Mouse (Mus musculus) brown adipose tissue, adult 24 weeks (tissue): ENCODE measurements around the gene Adcy9. TPM values are rescaled to one million over a fixed set of nuclear protein-coding genes. Genes with fewer than 3 reads are reported as not detected.

Experiments used
- H3K27ac ChIP-seq: fragments of 200-500 bp; replicated peaks from 2 replicates; pipeline ENCODE4 v1.5.1; 2012; ENCODE audit warnings: low read depth, mild to moderate bottlenecking, low read length
- H3K4me1 ChIP-seq: fragments of 200-500 bp; 2 replicates; pipeline ENCODE4 v1.6.1; 2012; ENCODE audit warnings: low read length, mixed read lengths; ENCODE audit not compliant: control insufficient read depth, insufficient read depth, insufficient read length
- H3K4me3 ChIP-seq: fragments of 200-500 bp; 2 replicates; pipeline ENCODE4 v1.5.1; 2012; ENCODE audit warnings: low read depth, mild to moderate bottlenecking, low read length, moderate library complexity; ENCODE audit not compliant: insufficient read depth
- polyA plus RNA-seq: library from polyadenylated mRNA; stranded (reverse); fragments of >200 nt; gene quantifications from 2 replicates; pipeline ENCODE4 v1.2.4, GENCODE M21; 2012; ENCODE audit not compliant: missing spikeins, insufficient read depth, insufficient read length

The Adcy9 gene
- polyA plus RNA-seq, 1 experiment = 6.3 TPM

GRCm38 (mm10) chr16:4407536-4407935 lies 12.8 kb downstream of the Adcy9 start:
- Histone ChIP-seq H3K27ac (no peak overlapping the region), H3K4me3 (no peak overlapping the region), H3K4me1 (peaks cover 21% of the 10 kb centered on the region)

- no peak overlapping the region for H3K27ac ChIP-seq
- peaks cover 16% of the 10 kb centered on the region for H3K4me1 ChIP-seq
These were observed 13.6 kb downstream of the Adcy9 start for GRCm38 (mm10) chr16:4406706-4407105.

GRCm38 (mm10) chr16:4406047-4406586 lies 14.2 kb downstream of the Adcy9 start:
- Histone ChIP-seq H3K4me1 (peaks cover 19% of the 10 kb centered on the region), H3K4me3 (no peak overlapping the region), H3K27ac (no peak overlapping the region)

More at GRCm38 (mm10) chr16:4406706-4407105, 13.6 kb downstream of the Adcy9 start:
- no peak overlapping the region for H3K4me3 ChIP-seq

- Histone ChIP-seq H3K4me3 (no peak overlapping the region), H3K27ac (peak overlapping the region; percentile 46; the same call in 1 of the 2 replicates), H3K4me1 (peaks cover 27% of the 10 kb centered on the region)
These were observed 15.2 kb downstream of the Adcy9 start for GRCm38 (mm10) chr16:4404933-4405761.

GRCm38 (mm10) chr16:4401109-4401508 lies 19.2 kb downstream of the Adcy9 start:
- Histone ChIP-seq H3K4me1 (peaks cover 32% of the 10 kb centered on the region), H3K27ac (no peak overlapping the region; the same call in 1 of the 2 replicates), H3K4me3 (no peak overlapping the region)

- H3K4me1 ChIP-seq = peaks cover 30% of the 10 kb centered on the region
- peak overlapping the region; percentile 41; the same call in 1 of the 2 replicates for H3K27ac ChIP-seq
- no peak overlapping the region for H3K4me3 ChIP-seq
These were observed 20.7 kb downstream of the Adcy9 start for GRCm38 (mm10) chr16:4399471-4400223.

- Histone ChIP-seq H3K27ac (no peak overlapping the region), H3K4me1 (peaks cover 26% of the 10 kb centered on the region), H3K4me3 (no peak overlapping the region)
These were observed 21.5 kb downstream of the Adcy9 start for GRCm38 (mm10) chr16:4398782-4399181.

GRCm38 (mm10) chr16:4397636-4398035 lies 22.7 kb downstream of the Adcy9 start:
- no peak overlapping the region for H3K27ac ChIP-seq

GRCm38 (mm10) chr16:4395687-4396341 lies 24.5 kb downstream of the Adcy9 start:
- Histone ChIP-seq H3K27ac (peak overlapping the region; percentile 76), H3K4me3 (no peak overlapping the region), H3K4me1 (peaks cover 19% of the 10 kb centered on the region)

More at GRCm38 (mm10) chr16:4397636-4398035, 22.7 kb downstream of the Adcy9 start:
- Histone ChIP-seq H3K4me1 (peaks cover 24% of the 10 kb centered on the region), H3K4me3 (no peak overlapping the region)

- Histone ChIP-seq H3K4me1 (peaks cover 14% of the 10 kb centered on the region), H3K4me3 (no peak overlapping the region), H3K27ac (0 out of 2 replicates have a peak overlapping the region, but pooled peaks have one; percentile 76)
These were observed 25.2 kb downstream of the Adcy9 start for GRCm38 (mm10) chr16:4394991-4395590.

- no peak overlapping the region for H3K27ac ChIP-seq
- peaks cover 20% of the 10 kb centered on the region for H3K4me1 ChIP-seq
- H3K4me3 ChIP-seq = no peak overlapping the region
These were observed 36.7 kb downstream of the Adcy9 start for GRCm38 (mm10) chr16:4383473-4384038.

- no peak overlapping the region for H3K4me3 ChIP-seq
- peak overlapping the region; percentile 89; the same call in 1 of the 2 replicates for H3K27ac ChIP-seq
These were observed 37.9 kb downstream of the Adcy9 start for GRCm38 (mm10) chr16:4382406-4382805.

GRCm38 (mm10) chr16:4381487-4381886 lies 38.8 kb downstream of the Adcy9 start:
- Histone ChIP-seq H3K27ac (peak overlapping the region; percentile 89), H3K4me1 (peaks cover 30% of the 10 kb centered on the region), H3K4me3 (peak overlapping the region; percentile 44; the same call in 1 of the 2 replicates)

More at GRCm38 (mm10) chr16:4382406-4382805, 37.9 kb downstream of the Adcy9 start:
- H3K4me1 ChIP-seq = peaks cover 25% of the 10 kb centered on the region

GRCm38 (mm10) chr16:4378788-4379187 lies 41.5 kb downstream of the Adcy9 start:
- Histone ChIP-seq H3K27ac (no peak overlapping the region), H3K4me1 (peaks cover 36% of the 10 kb centered on the region), H3K4me3 (no peak overlapping the region)
